Mouse (Mus musculus): ENCODE measurements around the gene Alox5ap. TPM values are rescaled to one million over a fixed set of nuclear protein-coding genes. Genes with fewer than 3 reads are reported as not detected.

Gene Alox5ap
- 0.42 and 0.59 TPM in 2 replicates for polyA plus RNA-seq (2012)

DNA sequence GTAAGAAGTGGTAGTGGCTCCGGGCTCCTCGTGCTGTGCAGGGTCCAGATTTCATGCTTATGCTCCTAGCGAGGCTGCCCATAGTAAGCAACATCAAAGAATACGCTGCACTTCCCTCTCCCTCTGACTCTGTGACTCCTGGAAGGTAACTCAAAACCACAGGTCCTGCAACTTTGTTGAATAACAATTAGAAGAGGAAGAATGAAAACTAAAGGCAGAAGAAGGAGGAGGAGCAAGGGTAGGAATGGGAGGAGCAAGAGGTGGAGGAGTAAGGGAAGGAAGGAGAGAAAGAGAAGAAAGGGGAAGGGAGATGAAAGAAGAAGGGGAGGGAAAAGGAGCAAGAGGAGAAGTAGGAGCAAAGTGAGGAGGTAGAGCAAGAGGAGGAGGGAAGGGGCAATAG lies at the start of gene Alox5ap:
Gene Alox5ap (plus strand): TSS at position 363 of the 400 bp plus-strand sequence.
- no peak for TF ChIP-seq GATA1 (IDR thresholded peaks at IDR 0.05; ENCODE audit: low read length)

DNA sequence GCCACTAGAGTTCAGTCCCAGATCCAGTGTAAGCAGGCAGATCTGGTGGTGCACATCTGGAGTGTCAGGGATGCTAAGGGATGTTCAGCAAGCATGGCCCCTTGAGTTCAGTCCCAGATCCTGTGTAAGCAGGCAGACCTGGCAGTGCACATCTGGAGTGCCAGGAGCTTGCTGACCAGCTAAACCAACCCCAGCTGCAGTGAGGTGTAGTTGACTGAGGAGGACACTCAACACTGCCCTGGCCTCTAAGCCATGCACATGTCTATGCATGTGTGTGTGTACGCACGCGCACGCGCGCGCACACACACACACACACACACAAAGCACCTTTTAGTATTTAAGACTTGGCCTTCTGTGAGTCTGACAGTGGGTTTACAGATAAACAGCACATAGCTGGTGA lies 49.0 kb upstream of the Alox5ap start:
- TF ChIP-seq GATA1 (IDR thresholded peaks at IDR 0.05; ENCODE audit: low read length) = no peak

DNA sequence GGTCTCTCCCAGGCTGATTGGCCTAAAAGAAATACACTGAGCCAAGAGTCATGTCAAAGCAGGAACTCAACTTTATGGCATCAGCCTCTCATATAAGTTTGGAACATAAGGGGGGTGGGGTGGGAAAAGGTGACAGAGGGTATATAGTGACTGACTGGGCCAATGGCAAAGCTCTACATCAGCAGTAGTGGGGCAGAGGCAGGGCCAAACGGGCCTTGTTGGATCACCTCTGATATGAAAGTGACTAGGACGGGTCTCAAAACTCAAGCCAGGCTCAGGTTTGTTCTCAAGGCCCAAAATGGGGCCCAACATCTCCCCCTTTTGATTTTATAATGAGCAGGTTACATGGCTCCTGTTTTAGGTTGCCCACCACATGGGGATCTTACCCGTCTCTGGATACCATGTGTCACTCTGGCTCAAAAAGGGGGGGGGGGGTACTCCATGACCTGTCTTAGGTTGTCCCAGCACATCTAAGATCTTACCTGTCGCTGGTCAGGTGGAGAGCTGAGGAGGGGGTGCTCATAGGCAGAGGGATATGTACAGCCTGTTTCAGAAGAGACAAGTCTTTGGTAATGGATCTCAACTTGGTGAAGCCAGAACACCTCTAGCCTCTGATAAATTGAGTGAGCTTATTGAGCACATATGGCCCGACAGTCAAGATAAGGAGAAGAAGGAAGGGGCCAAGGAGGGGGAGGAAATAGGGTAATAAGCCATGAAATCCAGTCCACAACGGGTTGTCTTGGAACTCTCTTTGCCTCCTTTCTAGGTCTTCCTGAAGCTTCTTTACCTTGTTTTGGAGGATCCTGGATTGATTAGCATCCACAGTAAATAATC lies 46.8 kb upstream of the Alox5ap start:
- no peak for TF ChIP-seq GATA1 (IDR thresholded peaks at IDR 0.05; ENCODE audit: low read length)

DNA sequence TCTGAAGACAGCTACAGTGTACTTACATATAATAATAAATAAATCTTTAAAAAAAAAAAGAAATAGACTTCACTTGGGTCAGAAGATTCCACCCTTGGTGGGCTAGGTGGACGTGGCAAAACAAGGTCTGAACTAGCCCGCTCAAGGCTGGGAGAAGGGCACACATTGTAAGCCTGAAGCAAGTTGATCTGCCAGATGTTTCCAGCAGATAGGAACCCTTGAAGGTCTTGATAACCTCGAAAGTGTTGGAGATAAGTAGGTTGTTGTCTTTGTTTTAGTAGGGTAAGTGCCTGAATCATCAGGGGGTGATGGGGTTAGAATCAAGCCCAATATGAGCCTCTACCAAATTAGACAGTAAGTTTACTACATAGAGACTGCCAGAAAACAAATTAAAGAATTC lies 45.1 kb upstream of the Alox5ap start:
- peak; percentile 48 for TF ChIP-seq GATA1 (IDR thresholded peaks at IDR 0.05; ENCODE audit: low read length)

DNA sequence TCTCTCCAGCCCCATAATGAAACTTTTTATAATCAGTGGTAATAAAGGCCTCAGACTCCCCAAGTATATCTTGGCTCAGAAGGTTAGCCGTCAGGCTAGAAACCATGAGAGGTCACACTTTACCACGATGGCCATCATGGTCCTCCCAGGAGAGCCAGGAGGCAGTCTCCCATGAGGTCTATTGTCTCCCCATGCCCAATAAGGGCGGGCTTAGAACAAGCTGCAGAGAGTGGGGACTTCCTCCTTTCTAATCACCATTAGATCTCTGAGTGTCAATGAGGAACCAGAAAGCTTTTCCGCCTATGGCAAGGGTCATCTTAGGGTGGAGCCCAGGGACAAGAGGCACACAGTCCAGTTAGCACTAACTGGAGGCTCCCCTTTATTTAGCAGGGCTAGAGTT lies 43.2 kb upstream of the Alox5ap start:
- no peak for TF ChIP-seq GATA1 (IDR thresholded peaks at IDR 0.05; ENCODE audit: low read length)

DNA sequence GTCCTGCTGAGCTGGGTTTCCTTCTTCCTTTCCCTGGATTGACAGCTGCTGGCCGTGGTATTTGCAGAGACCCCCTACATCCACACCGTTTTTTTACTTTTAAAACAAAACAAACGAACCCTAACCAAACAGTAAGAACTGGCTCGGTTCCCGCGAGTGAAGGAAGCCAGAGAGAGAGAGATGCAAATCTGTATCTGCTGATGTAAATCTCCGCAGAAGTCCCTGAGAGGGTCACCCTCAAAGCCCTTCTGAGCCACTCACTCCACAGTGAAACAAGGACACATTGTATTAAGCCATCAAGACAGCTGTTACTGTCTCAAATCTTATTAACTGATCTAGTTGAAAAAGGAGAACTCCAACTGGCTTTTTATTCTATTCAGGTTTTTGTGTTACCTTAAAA lies 39.9 kb upstream of the Alox5ap start:
- TF ChIP-seq GATA1 (IDR thresholded peaks at IDR 0.05; ENCODE audit: low read length) = no peak

DNA sequence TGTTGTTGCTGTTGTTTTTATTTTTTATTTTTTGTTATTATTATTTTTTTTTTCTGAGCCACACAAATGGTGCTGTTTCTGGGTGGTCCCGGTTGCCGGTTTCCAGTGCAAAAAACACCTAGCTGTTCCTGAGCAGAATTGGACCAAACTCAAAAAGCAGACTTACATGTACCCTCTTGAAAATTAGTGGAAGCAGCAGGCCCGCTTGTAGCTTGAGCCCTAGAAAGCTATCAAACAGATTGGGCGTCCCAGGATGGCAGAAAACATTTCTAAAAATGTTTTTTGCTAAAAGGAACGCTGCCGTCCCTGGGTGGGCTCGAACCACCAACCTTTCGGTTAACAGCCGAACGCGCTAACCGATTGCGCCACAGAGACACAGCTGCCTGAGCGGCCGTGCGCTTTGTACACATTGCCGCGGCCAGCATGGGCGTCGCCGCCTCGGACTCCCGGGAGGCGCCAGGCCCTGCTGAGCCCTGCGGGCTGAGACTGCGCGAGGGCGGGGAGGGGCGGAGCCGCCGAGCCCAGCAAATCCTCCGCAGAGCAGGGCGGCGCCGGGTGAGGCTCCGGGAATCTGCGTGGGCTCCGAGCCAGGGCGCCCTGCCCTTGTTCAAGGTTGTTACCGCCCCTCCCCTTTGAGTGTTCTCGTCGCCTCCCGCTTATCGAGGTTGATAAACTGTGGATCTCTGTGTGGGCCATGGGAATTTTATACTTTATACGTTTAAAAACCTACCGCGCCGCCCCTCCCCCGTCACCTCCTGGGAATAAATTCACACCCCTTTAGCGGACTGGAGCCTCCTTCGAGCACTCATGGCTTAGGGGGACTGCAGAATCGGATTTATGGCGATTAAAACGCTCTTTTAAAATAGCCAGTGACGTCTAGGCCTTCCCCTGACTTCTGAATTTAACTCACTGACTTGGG lies 35.6 kb upstream of the Alox5ap start:
- no peak for TF ChIP-seq GATA1 (IDR thresholded peaks at IDR 0.05; ENCODE audit: low read length)

DNA sequence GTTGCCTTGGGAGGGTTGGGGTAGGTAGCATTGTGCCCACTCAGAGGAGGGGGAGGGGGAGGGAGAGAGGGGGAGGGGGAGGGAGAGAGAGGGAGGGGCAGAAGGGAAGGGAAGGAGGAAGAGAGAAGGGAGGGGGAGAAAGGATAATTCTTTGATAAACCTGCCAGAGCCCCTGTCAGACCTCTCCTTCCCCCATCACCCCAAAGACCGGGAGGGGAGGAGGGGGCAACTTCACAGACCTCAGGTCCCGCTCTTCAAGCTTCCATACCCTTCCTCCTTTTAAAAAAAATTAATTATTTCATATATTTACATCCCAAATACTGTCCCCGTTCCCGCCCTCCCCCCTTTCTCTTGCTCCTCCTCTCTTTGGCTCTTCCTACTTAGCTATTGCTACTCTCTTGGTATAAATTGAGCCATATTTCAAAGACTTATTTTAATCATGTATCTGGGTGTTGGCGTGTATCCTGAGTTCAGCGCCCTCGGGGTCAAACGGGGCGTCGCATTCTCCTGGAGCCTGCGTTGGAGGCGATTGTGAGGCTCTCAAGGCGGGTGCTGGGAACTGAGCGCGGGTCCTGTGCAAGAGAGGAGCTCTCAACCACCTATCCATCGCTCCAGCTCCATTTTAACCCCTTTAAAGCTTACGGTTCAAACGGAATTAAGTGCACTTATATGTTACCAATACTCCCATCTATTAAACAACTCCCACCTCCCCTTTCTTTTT lies 34.8 kb upstream of the Alox5ap start:
- TF ChIP-seq GATA1 (IDR thresholded peaks at IDR 0.05; ENCODE audit: low read length) = no peak

DNA sequence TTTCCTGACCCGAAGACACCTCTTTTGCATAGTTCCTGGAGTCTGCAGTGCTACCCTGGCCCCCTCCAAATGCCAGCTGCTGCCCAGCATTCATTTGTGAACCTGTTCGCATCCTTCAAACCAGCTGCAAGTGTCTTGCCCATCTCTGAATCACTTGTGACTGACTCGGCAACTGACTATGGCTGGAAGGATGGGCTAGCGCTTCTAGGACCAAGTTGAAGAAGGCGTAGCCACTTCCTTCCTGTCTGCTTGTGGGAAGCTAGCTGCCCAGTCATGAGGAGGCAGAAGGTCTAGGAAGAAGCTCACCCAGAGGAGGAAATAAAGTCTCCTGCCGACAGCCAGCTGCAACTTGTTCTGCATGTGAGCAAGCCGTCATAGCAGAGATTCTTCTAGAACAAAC lies 29.6 kb upstream of the Alox5ap start:
- no peak for TF ChIP-seq GATA1 (IDR thresholded peaks at IDR 0.05; ENCODE audit: low read length)

DNA sequence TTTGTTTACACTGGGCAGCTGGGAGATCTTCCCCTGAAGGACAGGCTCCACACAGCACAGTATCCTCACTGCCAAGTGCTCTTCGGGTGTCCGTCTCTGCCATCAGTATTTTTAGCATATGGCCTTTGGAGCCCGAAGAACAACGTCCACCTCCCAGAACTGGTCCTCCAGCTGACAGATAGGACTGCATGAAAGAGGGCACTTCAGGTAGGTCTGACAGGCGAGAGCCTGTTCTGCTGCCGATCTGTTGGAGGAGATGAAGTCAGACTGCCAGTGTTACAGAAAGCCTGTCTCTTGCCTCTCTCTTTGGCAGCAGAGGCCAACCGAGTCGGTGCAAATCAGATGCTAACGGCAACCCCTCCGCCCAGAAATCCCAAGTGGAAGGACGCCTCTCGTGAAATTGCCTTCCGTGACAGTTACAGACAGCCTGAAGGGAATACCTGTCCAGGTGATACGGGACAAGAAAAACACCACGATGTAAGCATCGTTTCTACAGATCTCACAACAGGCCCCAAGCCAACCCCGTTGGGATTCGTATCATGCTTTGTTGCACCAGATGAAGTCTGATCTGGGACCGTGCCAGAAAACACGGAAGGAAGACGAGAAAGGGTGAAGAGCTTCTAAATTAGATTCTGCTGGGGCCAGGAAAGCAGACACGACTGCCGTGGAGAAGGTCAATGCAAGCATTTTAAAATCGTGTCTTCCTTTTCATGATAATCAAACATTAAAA lies 27.2 kb upstream of the Alox5ap start:
- TF ChIP-seq GATA1 (IDR thresholded peaks at IDR 0.05; ENCODE audit: low read length) = no peak

DNA sequence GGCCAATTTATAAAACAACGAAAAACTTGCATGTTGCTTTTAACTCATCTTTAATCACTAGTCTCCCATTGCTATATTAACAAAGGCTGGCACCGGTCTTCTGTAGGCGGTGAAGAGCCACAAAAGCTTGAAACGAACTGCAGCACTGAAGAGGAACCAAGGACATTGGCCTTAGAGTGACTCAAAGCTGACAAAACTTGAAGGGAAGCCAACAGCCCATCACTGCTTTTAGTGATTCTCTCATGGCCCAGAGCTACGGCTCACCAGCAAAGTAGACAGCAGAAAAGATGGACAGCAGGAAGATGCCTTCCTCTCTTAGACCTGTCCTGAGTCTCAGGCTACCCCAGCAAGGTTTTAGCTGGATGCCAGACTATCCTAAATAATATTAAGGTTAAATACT lies 22.1 kb upstream of the Alox5ap start:
- no peak for TF ChIP-seq GATA1 (IDR thresholded peaks at IDR 0.05; ENCODE audit: low read length)

DNA sequence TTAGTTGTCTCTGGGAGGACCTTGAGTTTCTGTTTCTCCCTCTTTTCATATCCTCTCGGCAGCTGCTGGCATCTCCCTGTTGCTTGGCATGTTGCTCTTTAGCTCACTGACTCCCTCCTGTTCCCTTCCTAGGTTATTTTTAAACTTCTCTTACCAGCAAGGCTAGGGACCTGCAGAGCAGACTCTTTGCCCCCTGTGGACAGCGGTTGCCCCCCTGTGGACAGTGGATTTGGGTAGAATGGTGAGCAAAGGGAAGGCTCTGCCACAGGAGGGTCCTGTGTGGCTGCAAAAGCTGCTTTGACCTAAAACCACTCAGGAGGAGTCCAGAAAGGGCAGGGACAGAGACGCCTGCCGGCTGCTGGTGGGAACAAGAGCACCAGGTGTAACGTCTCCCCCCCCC lies 21.5 kb upstream of the Alox5ap start:
- no peak for TF ChIP-seq GATA1 (IDR thresholded peaks at IDR 0.05; ENCODE audit: low read length)

DNA sequence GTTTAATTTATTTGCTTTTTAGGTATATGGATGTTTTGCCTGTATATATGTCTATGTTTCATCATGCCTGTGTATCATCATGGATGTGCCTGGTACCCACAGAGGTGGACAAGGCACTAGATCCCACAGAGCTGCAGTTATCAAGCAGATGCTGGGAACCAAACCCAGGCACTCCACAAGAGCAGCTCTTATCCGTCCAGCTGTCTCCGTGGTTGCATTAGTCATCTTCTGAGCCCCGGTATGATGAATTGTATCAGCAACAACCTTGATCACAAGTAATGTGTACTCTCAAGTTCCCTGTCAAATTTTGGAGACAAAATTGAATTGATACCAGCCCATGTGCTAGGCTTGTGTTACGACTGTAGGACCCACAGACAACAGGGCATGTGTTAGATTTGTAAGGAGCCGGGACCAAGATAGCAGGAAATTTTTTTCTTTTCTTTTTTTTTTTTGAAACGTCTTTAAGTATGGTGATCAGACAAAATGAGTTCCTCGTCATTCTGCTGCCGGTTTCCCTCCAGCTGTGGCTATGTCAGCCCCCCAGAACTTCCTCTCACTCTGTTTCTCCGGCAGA lies 19.1 kb upstream of the Alox5ap start:
- TF ChIP-seq GATA1 (IDR thresholded peaks at IDR 0.05; ENCODE audit: low read length) = no peak

DNA sequence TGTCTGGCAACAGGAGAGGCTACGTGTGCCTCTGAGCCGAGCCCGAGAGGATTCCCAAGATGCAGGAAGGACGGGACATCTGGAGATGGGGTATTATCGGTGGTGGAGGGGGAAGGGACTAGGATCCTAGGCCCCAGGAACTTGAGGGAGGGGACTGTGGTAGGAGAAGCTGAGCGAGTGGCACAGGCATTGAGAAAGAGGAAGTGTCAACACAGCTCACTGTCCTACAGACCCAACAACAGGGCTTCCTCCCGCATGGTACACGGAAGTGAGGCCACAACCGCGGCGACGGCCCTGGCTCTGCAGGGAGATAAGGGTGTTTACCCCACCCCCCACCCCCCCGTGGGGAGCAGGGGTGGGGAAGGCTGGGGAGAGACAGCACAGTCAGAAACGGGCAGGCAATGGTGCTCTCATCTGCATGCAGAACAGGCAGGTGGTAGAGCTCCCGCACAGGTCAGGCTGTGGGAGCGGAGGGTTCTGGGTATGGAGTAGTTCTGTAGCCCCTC lies 18.5 kb upstream of the Alox5ap start:
- no peak for TF ChIP-seq GATA1 (IDR thresholded peaks at IDR 0.05; ENCODE audit: low read length)
